Mouse (Mus musculus) midbrain, embryonic 10.5 days (tissue): ENCODE measurements around the gene Pml. TPM values are rescaled to one million over a fixed set of nuclear protein-coding genes. Genes with fewer than 3 reads are reported as not detected.
"Not testable (repeated sequence)": the region's sequence is repeated elsewhere in the genome, so short reads cannot be mapped to it uniquely, and the experiment has no call there.

ENCODE experiments used
- DNase-seq: peaks from one replicate; pipeline ENCODE4 v3.0.0-alpha.2; 2017; ENCODE audit warnings: low spot score
- H3K27ac ChIP-seq: fragments of 300-500 bp; sonication (generic); replicated peaks from 2 replicates; pipeline ENCODE4 v1.5.1; 2016; ENCODE audit warnings: mild to moderate bottlenecking
- H3K27me3 ChIP-seq: fragments of 300-500 bp; sonication (generic); 2 replicates; pipeline ENCODE4 v1.6.1; 2016; ENCODE audit warnings: low read depth, mild to moderate bottlenecking; ENCODE audit not compliant: poor library complexity, severe bottlenecking
- H3K36me3 ChIP-seq: fragments of 300-500 bp; sonication (generic); 2 replicates; pipeline ENCODE4 v1.6.1; 2016; ENCODE audit warnings: mild to moderate bottlenecking, moderate library complexity
- H3K4me1 ChIP-seq: fragments of 300-500 bp; sonication (generic); 2 replicates; pipeline ENCODE4 v1.6.1; 2016
- H3K4me3 ChIP-seq: fragments of 300-500 bp; sonication (generic); 2 replicates; pipeline ENCODE4 v1.5.1; 2016; ENCODE audit warnings: mild to moderate bottlenecking, moderate library complexity
- H3K9me3 ChIP-seq: fragments of 300-500 bp; sonication (generic); replicated peaks from 2 replicates; pipeline ENCODE4 v1.6.1; 2016; ENCODE audit warnings: mild to moderate bottlenecking
- WGBS: fragments of 180-500 bp; shearing (Covaris S2); methylation state at CpG from one replicate; pipeline ENCODE4 v1.1.7; 2016; 5-methylcytosine and 5-hydroxymethylcytosine counted together
- polyA plus RNA-seq: library from polyadenylated mRNA; unstranded; fragments of >200 nt; fragmentation: Nextera tagmentation; extraction: Ambion mirVana; gene quantifications from 2 replicates; pipeline ENCODE4 v1.2.1, GENCODE M21; 2016

Pml gene
- polyA plus RNA-seq, 1 experiment from 2014 or later = 13.4 TPM

- Histone ChIP-seq H3K9me3 (no peaks in the 10 kb centered on the region), H3K4me3 (no peak overlapping the region), H3K36me3 (peaks cover 3% of the 10 kb centered on the region; the same call in 1 of the 2 replicates), H3K4me1 (peaks cover 15% of the 10 kb centered on the region; the same call in 1 of the 2 replicates), H3K27ac (no peak overlapping the region), H3K27me3 (no peaks in the 10 kb centered on the region)
- WGBS = 62% methylated on average over 12 of the region's 12 CpGs
- peak; percentile 56 for DNase-seq
Observed at GRCm38 (mm10) chr9:58268384-58269313, 19.1 kb upstream of the Pml start.

DNA sequence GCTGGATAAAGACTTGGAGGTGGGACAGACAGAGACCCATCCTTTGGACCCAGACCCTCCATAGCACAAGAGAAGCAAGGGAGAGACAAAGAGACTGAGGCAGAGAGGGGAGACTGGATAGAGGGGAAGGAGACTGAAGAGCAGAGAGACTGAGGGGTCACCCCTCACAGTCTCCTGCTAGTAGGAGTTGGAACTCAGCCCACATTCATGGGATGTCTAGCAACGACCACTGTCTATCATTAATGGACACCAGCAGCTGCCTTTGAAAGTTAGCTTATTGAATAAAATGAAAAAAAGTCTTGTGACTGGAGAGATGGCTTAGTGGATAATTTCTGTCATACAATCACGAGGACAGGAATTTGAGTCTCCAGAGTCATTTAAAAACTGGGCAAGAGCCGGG is 17.5 kb upstream of the Pml start:
- 89% methylated on average over 3 of the region's 3 CpGs for whole genome bisulfite sequencing
- Histone ChIP-seq H3K27ac (no peak overlapping the region), H3K27me3 (no peaks in the 10 kb centered on the region), H3K4me1 (0 out of 2 replicates have a peak, but pooled peaks cover 5% of the 10 kb centered on the region), H3K4me3 (no peak overlapping the region), H3K36me3 (peaks cover 12% of the 10 kb centered on the region), H3K9me3 (no peaks in the 10 kb centered on the region)
- DNase-seq = no peak

GRCm38 (mm10) chr9:58266571-58267011 is 17.0 kb upstream of the Pml start:
- H3K4me3 ChIP-seq = no peak overlapping the region
- no peak for DNase-seq
- 45% methylated on average over 4 of the region's 4 CpGs for WGBS
- H3K36me3 ChIP-seq = peaks cover 17% of the 10 kb centered on the region
- 0 out of 2 replicates have a peak, but pooled peaks cover 4% of the 10 kb centered on the region for H3K4me1 ChIP-seq
- H3K27ac ChIP-seq = no peak overlapping the region
- no peaks in the 10 kb centered on the region for H3K27me3 ChIP-seq
- H3K9me3 ChIP-seq = no peaks in the 10 kb centered on the region

GRCm38 (mm10) chr9:58265368-58265767 is 15.8 kb upstream of the Pml start:
- Histone ChIP-seq H3K9me3 (no peaks in the 10 kb centered on the region), H3K27me3 (no peaks in the 10 kb centered on the region), H3K27ac (no peak overlapping the region), H3K4me1 (0 out of 2 replicates have a peak, but pooled peaks cover 4% of the 10 kb centered on the region), H3K4me3 (no peak overlapping the region), H3K36me3 (peaks cover 26% of the 10 kb centered on the region)
- DNase-seq = no peak
- 78% methylated on average over 3 of the region's 3 CpGs for WGBS

- DNase-seq = no peak
- H3K4me1 ChIP-seq = 0 out of 2 replicates have a peak, but pooled peaks cover 4% of the 10 kb centered on the region
- H3K4me3 ChIP-seq = no peak overlapping the region
- no peak overlapping the region for H3K27ac ChIP-seq
- no peaks in the 10 kb centered on the region for H3K9me3 ChIP-seq
- no peaks in the 10 kb centered on the region for H3K27me3 ChIP-seq
- 94% methylated on average over 5 of the region's 5 CpGs for WGBS
- H3K36me3 ChIP-seq = peaks cover 51% of the 10 kb centered on the region
Observed at GRCm38 (mm10) chr9:58262507-58262906, 12.9 kb upstream of the Pml start.

- no peak overlapping the region for H3K27ac ChIP-seq
- no peak for DNase-seq
- peaks cover 20% of the 10 kb centered on the region for H3K4me1 ChIP-seq
- WGBS = 90% methylated on average over 10 of the region's 10 CpGs
- H3K4me3 ChIP-seq = no peak overlapping the region
- H3K9me3 ChIP-seq = no peaks in the 10 kb centered on the region
- peaks cover 50% of the 10 kb centered on the region for H3K36me3 ChIP-seq
- no peaks in the 10 kb centered on the region for H3K27me3 ChIP-seq
Observed at GRCm38 (mm10) chr9:58255704-58256685, 6.4 kb upstream of the Pml start.

DNA sequence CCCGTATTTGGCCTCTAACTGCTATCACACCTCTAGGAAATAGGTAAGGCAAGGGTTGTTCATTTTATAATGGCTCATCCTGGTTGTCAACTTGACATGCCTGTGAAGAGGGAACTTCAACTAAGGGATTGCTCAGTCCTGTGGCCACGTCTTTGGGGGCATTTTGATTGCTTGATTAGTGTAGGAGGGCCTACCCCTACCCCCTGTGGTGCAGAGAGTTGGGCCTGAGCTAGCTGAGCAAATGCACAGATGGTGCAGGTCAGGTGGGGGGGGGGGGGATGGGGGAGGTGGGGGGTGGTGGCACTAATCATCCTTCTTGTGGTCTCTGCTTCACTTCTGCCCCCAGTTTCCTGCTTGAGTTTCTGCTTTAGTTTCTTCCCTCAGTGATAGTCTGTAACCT is 5.5 kb upstream of the Pml start:
- Histone ChIP-seq H3K4me1 (peaks cover 23% of the 10 kb centered on the region), H3K36me3 (peaks cover 42% of the 10 kb centered on the region), H3K4me3 (no peak overlapping the region), H3K27ac (no peak overlapping the region), H3K27me3 (no peaks in the 10 kb centered on the region), H3K9me3 (no peaks in the 10 kb centered on the region)
- DNase-seq = no peak
- WGBS = 68% methylated on average over 2 of the region's 2 CpGs

GRCm38 (mm10) chr9:58253805-58254122 is 4.2 kb upstream of the Pml start:
- H3K4me1 ChIP-seq = peaks cover 36% of the 10 kb centered on the region
- not testable (repeated sequence) for DNase-seq, H3K27me3 ChIP-seq, H3K9me3 ChIP-seq
- H3K27ac ChIP-seq = peak overlapping the region; percentile 87; the same call in 1 of the 2 replicates
- H3K4me3 ChIP-seq = peak overlapping the region; percentile 83
- 74% methylated on average over 5 of the region's 5 CpGs for WGBS
- H3K36me3 ChIP-seq = peaks cover 31% of the 10 kb centered on the region

GRCm38 (mm10) chr9:58253033-58253804 is 3.6 kb upstream of the Pml start, which contains the start of gene Stoml1:
Stoml1 (plus strand) TSS chr9:58253164.
- DNase-seq = peak; percentile 94
- no peaks in the 10 kb centered on the region for H3K27me3 ChIP-seq
- H3K4me3 ChIP-seq = peak within 1 kb of the TSS; percentile 83
- peak within 1 kb of the TSS; percentile 87 for H3K27ac ChIP-seq
- peaks cover 41% of the 10 kb centered on the region for H3K4me1 ChIP-seq
- H3K36me3 ChIP-seq = peaks cover 26% of the 10 kb centered on the region
- WGBS = under 1% methylated on average over 31 of the region's 31 CpGs
- no peaks in the 10 kb centered on the region for H3K9me3 ChIP-seq

GRCm38 (mm10) chr9:58250730-58251129 is 1.1 kb upstream of the Pml start:
- H3K27ac ChIP-seq, H3K36me3 ChIP-seq, DNase-seq, H3K4me3 ChIP-seq, H3K9me3 ChIP-seq, H3K27me3 ChIP-seq: not testable (repeated sequence)
- WGBS = 93% methylated on average over 1 of the region's 1 CpGs
- peaks cover 57% of the 10 kb centered on the region for H3K4me1 ChIP-seq

- no peak for DNase-seq
- H3K27ac ChIP-seq = no peak overlapping the region
Observed at GRCm38 (mm10) chr9:58250322-58250721, 736 bp upstream of the Pml start.

More at GRCm38 (mm10) chr9:58250322-58250721, 736 bp upstream of the Pml start:
- H3K27me3 ChIP-seq = no peaks in the 10 kb centered on the region
- H3K9me3 ChIP-seq = no peaks in the 10 kb centered on the region
- peak overlapping the region; percentile 63 for H3K4me3 ChIP-seq
- H3K4me1 ChIP-seq = peaks cover 57% of the 10 kb centered on the region
- WGBS = 78% methylated on average over 8 of the region's 8 CpGs
- 0 out of 2 replicates have a peak, but pooled peaks cover 4% of the 10 kb centered on the region for H3K36me3 ChIP-seq
